7 mouse cellular contexts compared by ENCODE assay signal in genomic region chr7:132810879-132811278, GRCm38 (mm10). TPM values are rescaled to one million over a fixed set of nuclear protein-coding genes. Genes with fewer than 3 reads are reported as not detected.
DNase-seq lines count a peak whose midpoint lies in the region; ATAC-seq and TF ChIP-seq lines count a peak whose summit lies in the region.

No protein-coding gene starts in this region.

- peak overlapping the region; percentile 4; the same call in 1 of the 2 replicates for H3K9ac ChIP-seq in intestine, postnatal 0 days (ENCODE audit: low read depth, low read length)
- no peak overlapping the region for H3K9ac ChIP-seq in midbrain, embryonic 12.5 days (replicated peaks)

- H3K27ac ChIP-seq in intestine, postnatal 0 days (ENCODE audit: low read depth, low read length) = 0 out of 2 replicates have a peak overlapping the region, but pooled peaks have one; percentile 90
- H3K27ac ChIP-seq in limb, embryonic 10.5 days = peak overlapping the region; percentile 67; the same call in 1 of the 2 replicates
- H3K27ac ChIP-seq in midbrain, embryonic 12.5 days (replicated peaks) = peak overlapping the region; percentile 79; the same call in 1 of the 2 replicates

- peak overlapping the region; percentile 72 for H3K4me3 ChIP-seq in intestine, postnatal 0 days (ENCODE audit: low read depth, low read length)
- H3K4me3 ChIP-seq in limb, embryonic 10.5 days = peak overlapping the region; percentile 70; the same call in 1 of the 2 replicates
- H3K4me3 ChIP-seq in midbrain, embryonic 12.5 days = no peak overlapping the region

- peak overlapping the region; percentile 92 for H3K4me2 ChIP-seq in intestine, postnatal 0 days (replicated peaks; ENCODE audit: low read depth)
- H3K4me2 ChIP-seq in midbrain, embryonic 12.5 days (replicated peaks) = peak overlapping the region; percentile 83

- H3K4me1 ChIP-seq in intestine, postnatal 0 days (replicated peaks; ENCODE audit: control insufficient read depth, insufficient read depth, low read length) = peaks cover 35% of the 10 kb centered on the region
- peaks cover 93% of the 10 kb centered on the region for H3K4me1 ChIP-seq in limb, embryonic 10.5 days
- peaks cover 83% of the 10 kb centered on the region for H3K4me1 ChIP-seq in midbrain, embryonic 12.5 days

- peak; percentile 96 for DNase-seq in adrenal gland, postnatal 10 days
- peak; percentile 88 for DNase-seq in embryo, embryonic 11 days
- DNase-seq in gastrocnemius, postnatal 25 days = peak; percentile 84
- DNase-seq in limb, embryonic 10.5 days (ENCODE audit: low spot score) = peak; percentile 93
- peak; percentile 92 for DNase-seq in skeletal muscle tissue, adult 2 months (ENCODE audit: low read depth, low spot score)

- H3K27me3 ChIP-seq in intestine, postnatal 0 days (replicated peaks; ENCODE audit: control insufficient read depth, insufficient read depth, low read length) = no peaks in the 10 kb centered on the region
- H3K27me3 ChIP-seq in limb, embryonic 10.5 days (ENCODE audit: low read depth, poor library complexity, severe bottlenecking) = no peaks in the 10 kb centered on the region
- H3K27me3 ChIP-seq in midbrain, embryonic 12.5 days = no peaks in the 10 kb centered on the region

- peak; percentile 53 for ATAC-seq in intestine, postnatal 0 days
- ATAC-seq in midbrain, embryonic 12.5 days (ENCODE audit: low FRiP score, low read depth) = 0 out of 2 replicates have a peak, but pooled peaks have one; percentile 4

- 42% methylated on average over 1 of the region's 1 CpGs for WGBS in intestine, postnatal 0 days
- WGBS in limb, embryonic 10.5 days = 36% methylated on average over 1 of the region's 1 CpGs
- 72% methylated on average over 1 of the region's 1 CpGs for WGBS in midbrain, embryonic 12.5 days

- TF ChIP-seq CTCF in intestine, postnatal 0 days (IDR thresholded peaks at IDR 0.05; ENCODE audit: low read depth) = peak; percentile 95

- H3K36me3 ChIP-seq in intestine, postnatal 0 days (ENCODE audit: control insufficient read depth, insufficient read depth) = peaks cover 9% of the 10 kb centered on the region; the same call in 1 of the 2 replicates
- peaks cover 2% of the 10 kb centered on the region; the same call in 1 of the 2 replicates for H3K36me3 ChIP-seq in limb, embryonic 10.5 days
- H3K36me3 ChIP-seq in midbrain, embryonic 12.5 days = no peaks in the 10 kb centered on the region

- H3K9me3 ChIP-seq in intestine, postnatal 0 days (ENCODE audit: control insufficient read depth) = no peaks in the 10 kb centered on the region
- H3K9me3 ChIP-seq in limb, embryonic 10.5 days (replicated peaks) = no peaks in the 10 kb centered on the region
- no peaks in the 10 kb centered on the region for H3K9me3 ChIP-seq in midbrain, embryonic 12.5 days

RNA-seq across cellular contexts. Expression of gene Fam53b, which starts 2.8 kb away (rescaled TPM):
- 10 to 100 TPM; 58.4 to 75.1 TPM for total RNA-seq in adrenal gland, postnatal 10 days (2021)
- total RNA-seq in gastrocnemius, postnatal 25 days (2021) = 10 to 100 TPM; 17.0 to 19.0 TPM
- 13.5 and 17.3 TPM in 2 replicates for polyA plus RNA-seq in intestine, postnatal 0 days (2015; fragmentation: Nextera tagmentation; extraction: Ambion mirVana)
- 32.7 and 39.1 TPM in 2 replicates for polyA plus RNA-seq in limb, embryonic 10.5 days (2016; fragmentation: Nextera tagmentation; extraction: Ambion mirVana)
- 28.3 and 39.6 TPM in 2 replicates for polyA plus RNA-seq in midbrain, embryonic 12.5 days (2016; fragmentation: Nextera tagmentation; extraction: Ambion mirVana)

RNA-seq across cellular contexts. Expression of gene Eef1akmt2, which starts 41.6 kb away (rescaled TPM):
- 10 to 100 TPM; 20.9 to 27.4 TPM for total RNA-seq in adrenal gland, postnatal 10 days (2021)
- total RNA-seq in gastrocnemius, postnatal 25 days (2021) = 1 to 10 TPM; 5.5 to 8.3 TPM
- 34.3 and 37.8 TPM in 2 replicates for polyA plus RNA-seq in intestine, postnatal 0 days (2015; fragmentation: Nextera tagmentation; extraction: Ambion mirVana)
- 74.0 and 74.6 TPM in 2 replicates for polyA plus RNA-seq in limb, embryonic 10.5 days (2016; fragmentation: Nextera tagmentation; extraction: Ambion mirVana)
- 91.4 and 91.6 TPM in 2 replicates for polyA plus RNA-seq in midbrain, embryonic 12.5 days (2016; fragmentation: Nextera tagmentation; extraction: Ambion mirVana)

RNA-seq across cellular contexts. Expression of gene Abraxas2, which starts 48.1 kb away (rescaled TPM):
- total RNA-seq in adrenal gland, postnatal 10 days (2021) = 10 to 100 TPM; 31.3 to 33.3 TPM
- total RNA-seq in gastrocnemius, postnatal 25 days (2021) = 10 to 100 TPM; 19.8 to 22.5 TPM
- 26.0 and 27.1 TPM in 2 replicates for polyA plus RNA-seq in intestine, postnatal 0 days (2015; fragmentation: Nextera tagmentation; extraction: Ambion mirVana)
- 34.8 and 36.5 TPM in 2 replicates for polyA plus RNA-seq in limb, embryonic 10.5 days (2016; fragmentation: Nextera tagmentation; extraction: Ambion mirVana)
- 39.7 and 40.6 TPM in 2 replicates for polyA plus RNA-seq in midbrain, embryonic 12.5 days (2016; fragmentation: Nextera tagmentation; extraction: Ambion mirVana)
